Mouse (Mus musculus) CH12.LX (cell line): ENCODE data around the gene Spice1. TPM values are rescaled to one million over a fixed set of nuclear protein-coding genes. Genes with fewer than 3 reads are reported as not detected.

Source experiments
- DNase-seq: peaks from one replicate; pipeline ENCODE4 v3.0.0-alpha.2; 2013; ENCODE audit errors: extremely low read depth
- H3K27ac ChIP-seq: 2 replicates; pipeline ENCODE4 v1.5.1; 2012; ENCODE audit warnings: low read depth, mild to moderate bottlenecking, control low read depth, moderate library complexity; ENCODE audit not compliant: insufficient read depth
- H3K27me3 ChIP-seq: replicated peaks from 2 replicates; pipeline ENCODE3; 2012; ENCODE audit warnings: inconsistent platforms
- H3K36me3 ChIP-seq, 2 experiments: replicated peaks in 1 of 2; 2 replicates each; pipeline versions ENCODE3 to v1.6.1; 2012; ENCODE audit warnings: inconsistent platforms in 1 of 2, low read length in 1 of 2, mild to moderate bottlenecking in 1 of 2, mixed read lengths in 1 of 2, moderate library complexity in 1 of 2; ENCODE audit not compliant: control insufficient read depth in 1 of 2, insufficient read depth in 1 of 2
- H3K4me1 ChIP-seq, 2 experiments: 2 replicates each; pipeline ENCODE4 v1.6.1; 2012; ENCODE audit warnings: inconsistent platforms in 1 of 2, moderate library complexity in 1 of 2; ENCODE audit not compliant: insufficient read depth in 2 of 2, control insufficient read depth in 1 of 2
- H3K4me2 ChIP-seq: 2 replicates; pipeline ENCODE4 v1.6.1; 2012; ENCODE audit warnings: low read depth, mild to moderate bottlenecking, control low read depth; ENCODE audit not compliant: poor library complexity, insufficient read depth, severe bottlenecking
- H3K4me3 ChIP-seq, 3 experiments: fragments of 150-350 bp in 1 of 3; sonication (generic) in 1 of 3; replicated peaks in 1 of 3; 2 replicates each; pipeline versions ENCODE3 to v1.5.1; 2011 to 2012; ENCODE audit warnings: low read depth in 2 of 3, low read length in 2 of 3, mild to moderate bottlenecking in 2 of 3, moderate library complexity in 2 of 3, control low read depth in 1 of 3, improper control_type of control experiment in 1 of 3, inconsistent platforms in 1 of 3, mixed read lengths in 1 of 3; ENCODE audit not compliant: poor library complexity in 1 of 3
- H3K79me2 ChIP-seq: replicated peaks from 2 replicates; pipeline ENCODE4 v1.6.1; 2012; ENCODE audit warnings: mild to moderate bottlenecking, moderate library complexity; ENCODE audit not compliant: control insufficient read depth, poor library complexity, insufficient read depth, severe bottlenecking; ENCODE audit errors: extremely low read depth
- H3K9ac ChIP-seq: 2 replicates; pipeline ENCODE4 v1.6.1; 2012; ENCODE audit warnings: low read depth, mild to moderate bottlenecking, control low read depth, moderate library complexity; ENCODE audit not compliant: insufficient read depth
- H3K9me3 ChIP-seq: replicated peaks from 2 replicates; pipeline ENCODE3; 2012; ENCODE audit warnings: low read length, inconsistent platforms, mixed read lengths
- CTCF ChIP-seq, 2 experiments: IDR thresholded peaks in 1 of 2; conservative IDR thresholded peaks in 1 of 2; 2 replicates each; pipeline ENCODE4 v1.5.1; 2011 to 2012; ENCODE audit warnings: low read depth in 2 of 2, low read length in 2 of 2, improper control_type of control experiment in 1 of 2, inconsistent platforms in 1 of 2, mild to moderate bottlenecking in 1 of 2, moderate library complexity in 1 of 2
- ELF1 ChIP-seq: IDR thresholded peaks from 2 replicates; pipeline ENCODE4 v1.6.1; 2014; ENCODE audit warnings: low read depth, mild to moderate bottlenecking, inconsistent platforms, low read length, improper control_type of control experiment
- ETS1 ChIP-seq: conservative IDR thresholded peaks from 2 replicates; pipeline ENCODE4 v1.6.1; 2012; ENCODE audit warnings: low read depth, mild to moderate bottlenecking, inconsistent platforms, low read length, improper control_type of control experiment, moderate library complexity
- KAT2A ChIP-seq: IDR thresholded peaks from 2 replicates; pipeline ENCODE4 v1.6.1; 2012; ENCODE audit warnings: low read length, improper control_type of control experiment, inconsistent platforms; ENCODE audit not compliant: insufficient replicate concordance
- MXI1 ChIP-seq: IDR thresholded peaks from 2 replicates; pipeline ENCODE4 v1.6.1; 2011; ENCODE audit warnings: mild to moderate bottlenecking, low read depth, low read length, improper control_type of control experiment
- POLR2AphosphoS2 ChIP-seq: IDR thresholded peaks from 2 replicates; pipeline ENCODE4 v1.6.1; 2011; ENCODE audit warnings: low read depth, low read length, improper control_type of control experiment
- RAD21 ChIP-seq: IDR thresholded peaks from 2 replicates; pipeline ENCODE4 v1.6.1; 2011; ENCODE audit warnings: low read depth, mild to moderate bottlenecking, low read length, improper control_type of control experiment, moderate library complexity
- SIN3A ChIP-seq: IDR thresholded peaks from 2 replicates; pipeline ENCODE4 v1.6.1; 2012; ENCODE audit warnings: low read length, improper control_type of control experiment, inconsistent platforms
- SMC3 ChIP-seq: IDR thresholded peaks from 2 replicates; pipeline ENCODE4 v1.6.1; 2011; ENCODE audit warnings: low read depth, low read length, improper control_type of control experiment
- USF2 ChIP-seq: conservative IDR thresholded peaks from 2 replicates; pipeline ENCODE4 v1.6.1; 2011; ENCODE audit warnings: low read depth, low read length, improper control_type of control experiment
- ZC3H11A ChIP-seq: IDR thresholded peaks from 2 replicates; pipeline ENCODE4 v1.6.1; 2012; ENCODE audit warnings: low read depth, mild to moderate bottlenecking, inconsistent platforms, low read length, improper control_type of control experiment
- ZKSCAN1 ChIP-seq: IDR thresholded peaks from 2 replicates; pipeline ENCODE4 v1.6.1; 2012; ENCODE audit warnings: low read depth, inconsistent platforms, low read length, improper control_type of control experiment, borderline replicate concordance
- ZMIZ1 ChIP-seq: IDR thresholded peaks from 2 replicates; pipeline ENCODE4 v1.6.1; 2012; ENCODE audit warnings: low read depth, mild to moderate bottlenecking, inconsistent platforms, low read length, improper control_type of control experiment
- dilution Hi-C: fragments of 300-500 bp; cut with MboI; formaldehyde crosslinking; loops from 2 replicates; pipeline ENCODE4 v1.14.3; 2020; ENCODE audit warnings: low sequenced_read_pairs; ENCODE audit not compliant: extremely low pct_unique_long_range_greater_than_20kb, extremely low pct_ligation_motif_present
- in situ Hi-C: fragments of 300-500 bp; cut with MboI; formaldehyde crosslinking; loops from 3 replicates; pipeline ENCODE4 v1.14.3; 2019; ENCODE audit warnings: low sequenced_read_pairs, low pct_ligation_motif_present, low pct_unique_long_range_greater_than_20kb, mixed read lengths
- polyA plus RNA-seq: library from polyadenylated mRNA; unstranded; fragments of >175 nt; gene quantifications from 2 replicates; pipeline ENCODE4 v1.2.1, GENCODE M21; 2012; ENCODE audit warnings: low read depth; ENCODE audit not compliant: insufficient read length
- total RNA-seq, 2 experiments: library from RNA; depleted of rRNA; stranded (reverse); fragments of 300-350 nt in 1 of 2; fragments of >200 nt in 1 of 2; gene quantifications; 2 replicates each; pipeline ENCODE4 v1.2.3; 2012 to 2014

Spice1 gene
- total and polyA plus RNA-seq, 3 experiments, result 12.1 to 19.6 (median 15.7) TPM

- H3K79me2 ChIP-seq, result no peaks in the 10 kb centered on the region
- in situ Hi-C loops (no loop called here), dilution Hi-C loops (no loop called here)
- no peaks in the 10 kb centered on the region for H3K27me3 ChIP-seq
- peak; percentile 37 for DNase-seq
- no peak overlapping the region for H3K9ac ChIP-seq
- H3K27ac ChIP-seq, result no peak overlapping the region
- H3K36me3 ChIP-seq, result no peaks in the 10 kb centered on the region
- H3K9me3 ChIP-seq, result no peaks in the 10 kb centered on the region
- no peak overlapping the region for H3K4me2 ChIP-seq
- TF ChIP-seq CTCF (conservative IDR thresholded peaks at IDR 0.05 in 1 of 2, IDR thresholded peaks at IDR 0.05 in 1 of 2; ENCODE audit: low read depth in 2 of 2, low read length in 2 of 2), result peak in 1 of 2 experiments; percentile 87; a peak in 2 of 4 replicates
- no peak for TF ChIP-seq ETS1
- TF ChIP-seq POLR2AphosphoS2, result no peak
- TF ChIP-seq ELF1, result no peak
- 0 out of 2 replicates have a peak, but pooled peaks have one; percentile 28 for TF ChIP-seq SIN3A
- TF ChIP-seq KAT2A, result no peak
- TF ChIP-seq USF2, result no peak
- TF ChIP-seq MXI1, result no peak
- TF ChIP-seq ZMIZ1, result no peak
- TF ChIP-seq RAD21, result peak; percentile 52
- TF ChIP-seq SMC3, result peak; percentile 75
- no peak for TF ChIP-seq ZC3H11A
- no peak for TF ChIP-seq ZKSCAN1
- no peaks in the 10 kb centered on the region for H3K4me1 ChIP-seq
- H3K4me3 ChIP-seq, result no peak overlapping the region
Measured at GRCm38 (mm10) chr16:44435481-44435880, 88.6 kb downstream of the Spice1 start.

Other genes starting within 250 kb of the Spice1 start
- 72.4 and 78.5 TPM in 2 replicates for gene Atp6v1a, start 207.4 kb upstream of the Spice1 start, total RNA-seq (2012; rRNA removed)
- 104 and 113 TPM in 2 replicates for gene Atp6v1a, start 207.4 kb upstream of the Spice1 start, total RNA-seq (2014; rRNA removed)
- 71.2 and 75.0 TPM in 2 replicates for gene Atp6v1a, start 207.4 kb upstream of the Spice1 start, polyA plus RNA-seq
- 40.1 and 57.5 TPM in 2 replicates for gene Naa50, start 207.3 kb upstream of the Spice1 start, total RNA-seq (2012; rRNA removed)
- 121 and 122 TPM in 2 replicates for gene Naa50, start 207.3 kb upstream of the Spice1 start, total RNA-seq (2014; rRNA removed)
- gene Naa50, start 207.3 kb upstream of the Spice1 start, polyA plus RNA-seq, result 186 and 200 TPM in 2 replicates
- gene Usf3, start 173.9 kb upstream of the Spice1 start, total RNA-seq (2012; rRNA removed), result 4.8 and 5.2 TPM in 2 replicates
- 3.6 and 4.0 TPM in 2 replicates for gene Usf3, start 173.9 kb upstream of the Spice1 start, total RNA-seq (2014; rRNA removed)
- gene Usf3, start 173.9 kb upstream of the Spice1 start, polyA plus RNA-seq, result 5.0 and 8.5 TPM in 2 replicates
- gene Sidt1, start 13.9 kb upstream of the Spice1 start, total RNA-seq (2012; rRNA removed), result not detected in 2 replicates
- gene Sidt1, start 13.9 kb upstream of the Spice1 start, total RNA-seq (2014; rRNA removed), result not detected in 2 replicates
- not detected in 2 replicates for gene Sidt1, start 13.9 kb upstream of the Spice1 start, polyA plus RNA-seq
- gene Cfap44, start 47.7 kb downstream of the Spice1 start, total RNA-seq (2012; rRNA removed), result not detected in 2 replicates
- not detected in 2 replicates for gene Cfap44, start 47.7 kb downstream of the Spice1 start, total RNA-seq (2014; rRNA removed)
- not detected in 2 replicates for gene Cfap44, start 47.7 kb downstream of the Spice1 start, polyA plus RNA-seq
- gene Boc, start 211.8 kb downstream of the Spice1 start, total RNA-seq (2012; rRNA removed), result 0.25 and 0.29 TPM in 2 replicates
- gene Boc, start 211.8 kb downstream of the Spice1 start, total RNA-seq (2014; rRNA removed), result 0.47 and 0.67 TPM in 2 replicates
- 1.2 and 1.5 TPM in 2 replicates for gene Boc, start 211.8 kb downstream of the Spice1 start, polyA plus RNA-seq